Mouse (Mus musculus) liver, embryonic 14.5 days (tissue): ENCODE data around the gene Cdv3.

Experiments used
- CTCF ChIP-seq: IDR thresholded peaks from 2 replicates; pipeline ENCODE4 v1.5.1; 2016; ENCODE audit warnings: antibody characterized with exemption, low read depth, control low read depth
- EP300 ChIP-seq: IDR thresholded peaks from 2 replicates; pipeline ENCODE4 v1.6.1; 2016; ENCODE audit warnings: antibody characterized with exemption, low read depth

- no peak for TF ChIP-seq CTCF
- no peak for TF ChIP-seq EP300
These were observed 895 bp downstream of the Cdv3 start for GRCm38 (mm10) chr9:103364601-103365289.
